Mouse (Mus musculus) lung, postnatal 0 days (tissue): ENCODE data around the gene Bcr. TPM values are rescaled to one million over a fixed set of nuclear protein-coding genes. Genes with fewer than 3 reads are reported as not detected.

Experiments used
- ATAC-seq: fragments of 200-750 bp; cut with Nextera tagmentation; 2 replicates; pipeline ENCODE4 v1.8.0; 2017; ENCODE audit warnings: moderate library complexity
- DNase-seq: peaks from one replicate; pipeline ENCODE4 v3.0.0-alpha.2; 2016; ENCODE audit warnings: low spot score
- H3K27ac ChIP-seq: fragments of 300-500 bp; sonication (generic); 2 replicates; pipeline ENCODE4 v1.5.1; 2014; ENCODE audit warnings: antibody characterized with exemption, mild to moderate bottlenecking, low read length, mixed read lengths
- H3K27me3 ChIP-seq: fragments of 300-500 bp; sonication (generic); replicated peaks from 2 replicates; pipeline ENCODE4 v1.6.1; 2014; ENCODE audit warnings: low read length, mixed read lengths; ENCODE audit not compliant: insufficient read depth
- H3K36me3 ChIP-seq: fragments of 300-500 bp; sonication (generic); 2 replicates; pipeline ENCODE4 v1.6.1; 2014; ENCODE audit warnings: low read length, mixed read lengths; ENCODE audit not compliant: insufficient read depth
- H3K4me1 ChIP-seq: fragments of 300-500 bp; sonication (generic); 2 replicates; pipeline ENCODE4 v1.6.1; 2014; ENCODE audit warnings: antibody characterized with exemption, low read depth, low read length, mixed read lengths; ENCODE audit not compliant: insufficient read depth
- H3K4me2 ChIP-seq: fragments of 300-500 bp; sonication (generic); replicated peaks from 2 replicates; pipeline ENCODE4 v1.6.1; 2014; ENCODE audit warnings: low read depth, mild to moderate bottlenecking, low read length, moderate library complexity, mixed read lengths
- H3K4me3 ChIP-seq: fragments of 300-500 bp; sonication (generic); 2 replicates; pipeline ENCODE4 v1.5.1; 2014; ENCODE audit warnings: low read depth, low read length
- H3K9ac ChIP-seq: fragments of 300-500 bp; sonication (generic); replicated peaks from 2 replicates; pipeline ENCODE4 v1.6.1; 2014; ENCODE audit warnings: low read depth, mild to moderate bottlenecking
- H3K9me3 ChIP-seq: fragments of 300-500 bp; sonication (generic); 2 replicates; pipeline ENCODE4 v1.6.1; 2016; ENCODE audit warnings: low read length, mixed read lengths
- CTCF ChIP-seq: IDR thresholded peaks from 2 replicates; pipeline ENCODE4 v1.5.1; 2016; ENCODE audit warnings: antibody characterized with exemption, mild to moderate bottlenecking
- EP300 ChIP-seq: IDR thresholded peaks from 2 replicates; pipeline ENCODE4 v1.6.1; 2016; ENCODE audit warnings: antibody characterized with exemption, mild to moderate bottlenecking, control low read depth
- WGBS: fragments of 180-500 bp; shearing (Covaris S2); extraction: QIAGEN DNeasy Blood & Tissue Kit; methylation state at CpG from one replicate; pipeline ENCODE4 v1.1.7; 2014; 5-methylcytosine and 5-hydroxymethylcytosine counted together
- polyA plus RNA-seq: library from polyadenylated mRNA; unstranded; fragments of >200 nt; fragmentation: Nextera tagmentation; extraction: Ambion mirVana; gene quantifications from 2 replicates; pipeline ENCODE4 v1.2.1, GENCODE M21; 2015

Bcr gene
- polyA plus RNA-seq, 1 experiment from 2014 or later, result 20.2 TPM

- no peaks in the 10 kb centered on the region for H3K27me3 ChIP-seq
- H3K36me3 ChIP-seq, result no peaks in the 10 kb centered on the region; the same call in 1 of the 2 replicates
- H3K27ac ChIP-seq, result no peak overlapping the region
- ATAC-seq, result no peak
- 90% methylated on average over 1 of the region's 1 CpGs for WGBS
- TF ChIP-seq CTCF, result no peak
- TF ChIP-seq EP300, result no peak
- no peak overlapping the region for H3K4me3 ChIP-seq
- H3K9ac ChIP-seq, result no peak overlapping the region
- H3K4me1 ChIP-seq, result peaks cover 16% of the 10 kb centered on the region; the same call in 1 of the 2 replicates
- H3K4me2 ChIP-seq, result no peak overlapping the region
- no peak for DNase-seq
- H3K9me3 ChIP-seq, result no peaks in the 10 kb centered on the region
These were observed 33.9 kb downstream of the Bcr start for GRCm38 (mm10) chr10:75094338-75094737.

- no peak overlapping the region for H3K9ac ChIP-seq
- H3K9me3 ChIP-seq, result no peaks in the 10 kb centered on the region
- 97% methylated on average over 7 of the region's 7 CpGs for WGBS
- ATAC-seq, result no peak
- no peaks in the 10 kb centered on the region for H3K27me3 ChIP-seq
- no peak for TF ChIP-seq CTCF
- no peak for TF ChIP-seq EP300
- no peaks in the 10 kb centered on the region for H3K36me3 ChIP-seq
- no peak overlapping the region for H3K27ac ChIP-seq
- no peak overlapping the region for H3K4me3 ChIP-seq
- H3K4me1 ChIP-seq, result peaks cover 21% of the 10 kb centered on the region; the same call in 1 of the 2 replicates
- no peak for DNase-seq
- no peak overlapping the region for H3K4me2 ChIP-seq
These were observed 34.8 kb downstream of the Bcr start for GRCm38 (mm10) chr10:75095216-75095615.

- DNase-seq (peak; percentile 23), ATAC-seq (peak; percentile 46)
- Histone ChIP-seq H3K4me3 (no peak overlapping the region), H3K27me3 (no peaks in the 10 kb centered on the region), H3K27ac (no peak overlapping the region), H3K4me1 (peaks cover 25% of the 10 kb centered on the region; the same call in 1 of the 2 replicates), H3K4me2 (no peak overlapping the region), H3K36me3 (no peaks in the 10 kb centered on the region), H3K9ac (no peak overlapping the region), H3K9me3 (no peaks in the 10 kb centered on the region)
- TF ChIP-seq CTCF (no peak), EP300 (no peak)
- WGBS, result 38% methylated on average over 10 of the region's 10 CpGs
These were observed 38.2 kb downstream of the Bcr start for GRCm38 (mm10) chr10:75098446-75099183.

- ATAC-seq, result no peak
- H3K27me3 ChIP-seq, result no peaks in the 10 kb centered on the region
- H3K9me3 ChIP-seq, result no peaks in the 10 kb centered on the region
- WGBS, result 66% methylated on average over 7 of the region's 7 CpGs
- no peak overlapping the region for H3K4me2 ChIP-seq
- no peak overlapping the region for H3K4me3 ChIP-seq
- TF ChIP-seq CTCF (no peak), EP300 (no peak)
- H3K4me1 ChIP-seq, result peaks cover 35% of the 10 kb centered on the region; the same call in 1 of the 2 replicates
- H3K27ac ChIP-seq, result no peak overlapping the region
- no peak overlapping the region for H3K9ac ChIP-seq
- H3K36me3 ChIP-seq, result no peaks in the 10 kb centered on the region
- no peak for DNase-seq
These were observed 39.9 kb downstream of the Bcr start for GRCm38 (mm10) chr10:75100298-75100697.

GRCm38 (mm10) chr10:75103502-75103901, 43.1 kb downstream of the Bcr start:
- no peak for TF ChIP-seq EP300
- TF ChIP-seq CTCF, result no peak
- no peak for DNase-seq
- no peak for ATAC-seq
- no peak overlapping the region for H3K9ac ChIP-seq
- H3K36me3 ChIP-seq, result no peaks in the 10 kb centered on the region
- H3K27me3 ChIP-seq, result no peaks in the 10 kb centered on the region
- no peaks in the 10 kb centered on the region for H3K9me3 ChIP-seq
- WGBS, result 75% methylated on average over 2 of the region's 2 CpGs
- H3K4me1 ChIP-seq, result peaks cover 29% of the 10 kb centered on the region; the same call in 1 of the 2 replicates
- no peak overlapping the region for H3K4me2 ChIP-seq
- H3K27ac ChIP-seq, result no peak overlapping the region
- H3K4me3 ChIP-seq, result no peak overlapping the region

- WGBS, result 23% methylated on average over 9 of the region's 9 CpGs
- H3K4me1 ChIP-seq, result peaks cover 24% of the 10 kb centered on the region; the same call in 1 of the 2 replicates
- peak; percentile 65 for ATAC-seq
These were observed 44.1 kb downstream of the Bcr start for GRCm38 (mm10) chr10:75104191-75105098.

More at GRCm38 (mm10) chr10:75104191-75105098, 44.1 kb downstream of the Bcr start:
- Histone ChIP-seq H3K9me3 (no peaks in the 10 kb centered on the region), H3K4me2 (no peak overlapping the region), H3K9ac (no peak overlapping the region), H3K27me3 (no peaks in the 10 kb centered on the region), H3K36me3 (no peaks in the 10 kb centered on the region), H3K4me3 (no peak overlapping the region), H3K27ac (peak overlapping the region; percentile 26)
- TF ChIP-seq CTCF, result no peak
- no peak for TF ChIP-seq EP300
- peak; percentile 36 for DNase-seq
